Mouse (Mus musculus) forebrain, embryonic 15.5 days (tissue): ENCODE results near the gene Ckb. TPM values are rescaled to one million over a fixed set of nuclear protein-coding genes. Genes with fewer than 3 reads are reported as not detected.
A peak's percentile ranks its signal among the peaks of the same experiment; 100 is the strongest.

Source experiments
- ATAC-seq: fragments of 200-750 bp; cut with Nextera tagmentation; replicated peaks from 2 replicates; pipeline ENCODE4 v1.8.0; 2017; ENCODE audit warnings: mild to moderate bottlenecking, moderate TSS enrichment, moderate library complexity
- H3K27ac ChIP-seq: fragments of 300-500 bp; sonication (generic); replicated peaks from 2 replicates; pipeline ENCODE4 v1.5.1; 2015; ENCODE audit warnings: mild to moderate bottlenecking, inconsistent platforms
- H3K27me3 ChIP-seq: fragments of 300-500 bp; sonication (generic); 2 replicates; pipeline ENCODE4 v1.6.1; 2015; ENCODE audit warnings: inconsistent platforms
- H3K36me3 ChIP-seq: fragments of 300-500 bp; sonication (generic); 2 replicates; pipeline ENCODE4 v1.6.1; 2015; ENCODE audit warnings: mild to moderate bottlenecking, inconsistent platforms
- H3K4me1 ChIP-seq: fragments of 300-500 bp; sonication (generic); 2 replicates; pipeline ENCODE4 v1.6.1; 2015; ENCODE audit warnings: inconsistent platforms
- H3K4me2 ChIP-seq: fragments of 300-500 bp; sonication (generic); replicated peaks from 2 replicates; pipeline ENCODE4 v1.6.1; 2015; ENCODE audit warnings: mild to moderate bottlenecking, inconsistent platforms
- H3K4me3 ChIP-seq: fragments of 300-500 bp; sonication (generic); 2 replicates; pipeline ENCODE4 v1.5.1; 2015; ENCODE audit warnings: mild to moderate bottlenecking, inconsistent platforms
- H3K9ac ChIP-seq: fragments of 300-500 bp; sonication (generic); replicated peaks from 2 replicates; pipeline ENCODE4 v1.6.1; 2015; ENCODE audit warnings: mild to moderate bottlenecking, inconsistent platforms
- H3K9me3 ChIP-seq: fragments of 300-500 bp; sonication (generic); 2 replicates; pipeline ENCODE4 v1.6.1; 2016; ENCODE audit warnings: inconsistent platforms
- WGBS: fragments of 180-500 bp; shearing (Covaris S2); methylation state at CpG from one replicate; pipeline ENCODE4 v1.1.7; 2015; ENCODE audit warnings: mixed read lengths; 5-methylcytosine and 5-hydroxymethylcytosine counted together
- polyA plus RNA-seq: library from polyadenylated mRNA; unstranded; fragments of >200 nt; fragmentation: Nextera tagmentation; extraction: Ambion mirVana; gene quantifications from 2 replicates; pipeline ENCODE4 v1.2.1, GENCODE M21; 2015

The Ckb gene
- polyA plus RNA-seq, 1 experiment from 2014 or later = 1,536 TPM

GRCm38 (mm10) chr12:111675797-111676580, 3.9 kb upstream of the Ckb start:
- H3K4me3 ChIP-seq = no peak overlapping the region
- ATAC-seq = no peak
- H3K36me3 ChIP-seq = no peaks in the 10 kb centered on the region
- H3K27ac ChIP-seq = no peak overlapping the region
- peaks cover 34% of the 10 kb centered on the region for H3K4me1 ChIP-seq
- H3K4me2 ChIP-seq = no peak overlapping the region
- WGBS = 91% methylated on average over 6 of the region's 6 CpGs
- H3K9me3 ChIP-seq = no peaks in the 10 kb centered on the region
- no peaks in the 10 kb centered on the region for H3K27me3 ChIP-seq
- no peak overlapping the region for H3K9ac ChIP-seq

GRCm38 (mm10) chr12:111674850-111675486, 2.8 kb upstream of the Ckb start:
- 78% methylated on average over 2 of the region's 2 CpGs for WGBS
- Histone ChIP-seq H3K4me3 (no peak overlapping the region), H3K4me1 (peaks cover 44% of the 10 kb centered on the region), H3K9ac (no peak overlapping the region), H3K36me3 (peaks cover 4% of the 10 kb centered on the region; the same call in 1 of the 2 replicates), H3K9me3 (no peaks in the 10 kb centered on the region), H3K27me3 (no peaks in the 10 kb centered on the region), H3K4me2 (no peak overlapping the region), H3K27ac (no peak overlapping the region)
- ATAC-seq = no peak

DNA sequence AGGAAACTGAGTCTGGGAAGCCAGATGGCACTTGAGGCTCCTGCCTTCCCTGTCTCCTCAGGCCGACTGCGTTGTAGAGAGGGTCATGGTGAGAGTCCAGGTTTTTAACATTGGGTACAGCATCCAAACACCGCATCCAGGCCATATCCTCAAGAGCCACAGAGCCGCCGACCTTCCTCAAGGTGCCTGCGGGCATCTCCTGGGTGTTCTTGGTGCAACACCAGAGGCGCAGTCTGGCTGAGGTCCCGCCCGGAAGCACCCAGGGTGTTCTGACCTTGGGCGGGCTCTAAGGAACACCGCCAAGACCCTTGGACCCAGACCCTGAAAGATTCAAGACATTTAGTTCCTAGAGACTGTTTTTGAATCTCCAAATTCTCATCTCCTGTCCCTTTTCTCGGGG, 443 bp upstream of the Ckb start:
- H3K36me3 ChIP-seq = peaks cover 11% of the 10 kb centered on the region; the same call in 1 of the 2 replicates
- H3K9ac ChIP-seq = peak overlapping the region; percentile 96
- H3K9me3 ChIP-seq = no peaks in the 10 kb centered on the region
- H3K4me1 ChIP-seq = peaks cover 44% of the 10 kb centered on the region
- 12% methylated on average over 12 of the region's 12 CpGs for WGBS
- no peak; the same call in 1 of the 2 replicates for ATAC-seq
- H3K4me2 ChIP-seq = peak overlapping the region; percentile 71
- peak overlapping the region; percentile 91 for H3K27ac ChIP-seq
- peak overlapping the region; percentile 90 for H3K4me3 ChIP-seq
- no peaks in the 10 kb centered on the region for H3K27me3 ChIP-seq

DNA sequence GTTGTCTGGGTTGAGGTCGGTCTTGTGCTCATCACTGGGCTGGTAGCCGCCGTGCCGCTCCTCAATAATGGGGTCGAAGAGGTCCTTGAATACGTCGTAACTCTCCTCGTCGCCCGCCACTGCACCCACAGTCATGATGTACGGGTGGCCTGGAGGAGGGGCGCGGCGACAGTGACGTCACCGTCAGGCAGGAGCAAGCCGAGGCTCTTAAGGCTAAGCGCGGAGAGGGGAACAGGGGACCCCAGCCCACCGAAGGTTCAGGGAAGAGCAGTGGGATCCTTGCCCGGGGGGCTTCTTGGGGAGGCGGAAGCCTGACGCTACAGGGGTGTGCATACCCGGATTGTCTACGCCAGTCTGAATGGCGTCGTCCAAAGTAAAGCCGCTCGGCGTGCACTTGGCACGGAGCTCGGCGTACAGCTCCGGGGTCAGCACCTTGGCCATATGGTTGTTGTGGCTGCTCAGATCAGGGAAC, 671 bp downstream of the Ckb start:
- H3K4me2 ChIP-seq = peak overlapping the region; percentile 71
- ATAC-seq = peak; percentile 57
- peak overlapping the region; percentile 90 for H3K4me3 ChIP-seq
- H3K4me1 ChIP-seq = peaks cover 37% of the 10 kb centered on the region
- peak overlapping the region; percentile 96 for H3K9ac ChIP-seq
- H3K27ac ChIP-seq = peak overlapping the region; percentile 91
- H3K36me3 ChIP-seq = peaks cover 11% of the 10 kb centered on the region; the same call in 1 of the 2 replicates
- under 1% methylated on average over 34 of the region's 34 CpGs for WGBS
- H3K27me3 ChIP-seq = no peaks in the 10 kb centered on the region
- no peaks in the 10 kb centered on the region for H3K9me3 ChIP-seq

GRCm38 (mm10) chr12:111670976-111671375, 1.2 kb downstream of the Ckb start:
- under 1% methylated on average over 35 of the region's 35 CpGs for WGBS
- H3K9ac ChIP-seq = peak overlapping the region; percentile 96
- H3K4me2 ChIP-seq = peak overlapping the region; percentile 71
- H3K9me3 ChIP-seq = no peaks in the 10 kb centered on the region
- H3K4me3 ChIP-seq = peak overlapping the region; percentile 90
- H3K27ac ChIP-seq = peak overlapping the region; percentile 91
- H3K27me3 ChIP-seq = no peaks in the 10 kb centered on the region
- H3K36me3 ChIP-seq = peaks cover 11% of the 10 kb centered on the region; the same call in 1 of the 2 replicates
- H3K4me1 ChIP-seq = peaks cover 37% of the 10 kb centered on the region
- peak; percentile 7 for ATAC-seq

DNA sequence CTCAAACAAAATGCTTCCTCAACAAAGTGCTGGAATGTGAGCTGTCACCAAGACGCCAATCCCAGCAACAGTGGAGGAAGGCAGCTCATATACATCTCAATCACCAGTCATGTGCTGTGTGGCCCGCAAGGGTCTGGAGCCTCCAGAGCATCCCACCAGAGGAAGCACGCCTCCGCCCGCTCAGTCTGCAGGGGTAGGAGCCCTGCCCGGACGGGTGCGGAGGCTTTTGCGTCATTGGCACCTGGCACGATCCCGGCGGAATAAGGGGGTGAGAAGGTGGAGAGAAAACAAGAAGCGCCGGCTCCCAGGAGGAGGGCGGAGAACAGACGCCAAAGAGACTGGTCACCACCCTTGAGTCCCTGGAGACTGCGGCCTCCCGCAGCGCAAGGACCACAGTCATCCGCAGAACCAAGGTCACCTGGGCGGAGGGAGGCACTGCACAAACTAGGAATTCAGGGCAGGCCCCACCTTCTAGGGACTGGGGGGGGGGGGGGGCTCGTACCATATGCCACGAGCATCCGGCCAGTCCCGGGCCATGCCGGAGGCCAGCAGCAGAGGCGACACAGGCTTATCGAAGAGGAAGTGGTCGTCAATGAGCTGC, 1.7 kb downstream of the Ckb start:
- Histone ChIP-seq H3K4me2 (peak overlapping the region; percentile 71), H3K9me3 (no peaks in the 10 kb centered on the region), H3K27ac (peak overlapping the region; percentile 91), H3K4me1 (peaks cover 37% of the 10 kb centered on the region), H3K4me3 (peak overlapping the region; percentile 90), H3K9ac (peak overlapping the region; percentile 96), H3K27me3 (no peaks in the 10 kb centered on the region), H3K36me3 (peaks cover 11% of the 10 kb centered on the region; the same call in 1 of the 2 replicates)
- ATAC-seq = no peak
- 1% methylated on average over 28 of the region's 29 CpGs for WGBS

DNA sequence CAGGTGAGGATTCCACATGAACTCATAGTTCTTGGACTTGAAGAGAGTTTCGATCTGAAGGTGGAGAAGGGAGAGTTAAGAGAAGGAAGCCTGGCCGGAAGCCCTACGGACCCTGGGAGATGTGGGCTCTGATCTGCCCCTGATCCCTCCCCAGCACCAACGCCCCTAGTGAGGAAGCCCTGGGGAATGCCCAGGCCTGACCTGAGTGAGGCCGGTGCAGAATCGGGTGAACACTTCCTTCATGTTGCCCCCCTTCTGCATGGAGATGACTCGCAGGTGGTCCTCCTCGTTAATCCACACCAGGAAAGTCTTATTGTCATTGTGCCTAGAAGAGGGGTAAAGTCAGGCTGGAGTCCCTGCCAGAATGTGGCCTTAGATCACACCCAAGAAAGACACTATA, 2.2 kb downstream of the Ckb start:
- Histone ChIP-seq H3K4me2 (peak overlapping the region; percentile 71), H3K9ac (peak overlapping the region; percentile 96), H3K4me1 (peaks cover 37% of the 10 kb centered on the region), H3K36me3 (peaks cover 11% of the 10 kb centered on the region; the same call in 1 of the 2 replicates), H3K27me3 (no peaks in the 10 kb centered on the region), H3K27ac (peak overlapping the region; percentile 91), H3K4me3 (peak overlapping the region; percentile 90), H3K9me3 (no peaks in the 10 kb centered on the region)
- ATAC-seq = no peak
- WGBS = 34% methylated on average over 8 of the region's 8 CpGs

GRCm38 (mm10) chr12:111669000-111669788, 2.9 kb downstream of the Ckb start:
- WGBS = 50% methylated on average over 23 of the region's 23 CpGs

DNA sequence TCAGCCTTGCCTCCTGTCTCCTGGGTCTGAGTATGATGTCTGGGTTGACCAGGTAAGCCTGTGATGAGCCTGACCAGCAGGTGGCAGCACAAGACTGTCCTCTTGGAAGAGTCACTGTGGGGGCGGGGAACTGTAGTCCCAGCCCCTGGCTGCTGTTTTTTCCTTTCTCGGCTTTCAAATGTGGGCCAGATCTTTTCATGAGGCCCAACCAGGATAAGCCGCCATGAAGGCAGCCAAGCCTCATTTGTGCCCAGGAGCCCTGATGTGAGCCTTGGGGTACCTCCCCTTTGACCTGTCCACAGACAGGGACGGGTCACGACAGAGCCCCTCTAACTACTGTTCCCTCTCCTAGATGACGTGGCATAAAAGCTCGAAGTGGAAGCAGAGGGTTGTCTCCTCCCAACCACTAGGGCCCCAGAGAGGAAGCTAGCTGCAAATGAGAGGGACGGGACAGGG, 3.7 kb downstream of the Ckb start:
- WGBS = 2% methylated on average over 8 of the region's 8 CpGs
- Histone ChIP-seq H3K4me2 (peak overlapping the region; percentile 71), H3K36me3 (peaks cover 13% of the 10 kb centered on the region; the same call in 1 of the 2 replicates), H3K9ac (peak overlapping the region; percentile 96; the same call in 1 of the 2 replicates), H3K27ac (peak overlapping the region; percentile 91), H3K27me3 (no peaks in the 10 kb centered on the region), H3K4me1 (peaks cover 37% of the 10 kb centered on the region), H3K9me3 (no peaks in the 10 kb centered on the region), H3K4me3 (peak overlapping the region; percentile 90; the same call in 1 of the 2 replicates)
- ATAC-seq = peak; percentile 47

More at GRCm38 (mm10) chr12:111669000-111669788, 2.9 kb downstream of the Ckb start:
- Histone ChIP-seq H3K4me3 (peak overlapping the region; percentile 90), H3K9ac (peak overlapping the region; percentile 96), H3K4me1 (peaks cover 37% of the 10 kb centered on the region), H3K9me3 (no peaks in the 10 kb centered on the region), H3K36me3 (peaks cover 13% of the 10 kb centered on the region; the same call in 1 of the 2 replicates), H3K4me2 (peak overlapping the region; percentile 71), H3K27ac (peak overlapping the region; percentile 91), H3K27me3 (no peaks in the 10 kb centered on the region)
- no peak for ATAC-seq

GRCm38 (mm10) chr12:111667421-111667820, 4.7 kb downstream of the Ckb start:
- no peak overlapping the region for H3K9ac ChIP-seq
- no peak overlapping the region for H3K4me2 ChIP-seq
- H3K9me3 ChIP-seq = no peaks in the 10 kb centered on the region
- H3K4me1 ChIP-seq = peaks cover 31% of the 10 kb centered on the region
- no peak overlapping the region for H3K27ac ChIP-seq
- no peak overlapping the region for H3K4me3 ChIP-seq
- WGBS = 93% methylated on average over 5 of the region's 5 CpGs
- ATAC-seq = no peak
- H3K27me3 ChIP-seq = no peaks in the 10 kb centered on the region
- H3K36me3 ChIP-seq = peaks cover 13% of the 10 kb centered on the region; the same call in 1 of the 2 replicates

- Histone ChIP-seq H3K36me3 (peaks cover 13% of the 10 kb centered on the region; the same call in 1 of the 2 replicates), H3K9me3 (no peaks in the 10 kb centered on the region), H3K4me3 (no peak overlapping the region), H3K9ac (no peak overlapping the region), H3K4me1 (peaks cover 28% of the 10 kb centered on the region), H3K27me3 (no peaks in the 10 kb centered on the region), H3K4me2 (no peak overlapping the region), H3K27ac (no peak overlapping the region)
- ATAC-seq = no peak
- WGBS = 82% methylated on average over 13 of the region's 13 CpGs
These were observed 5.8 kb downstream of the Ckb start for GRCm38 (mm10) chr12:111666380-111666779.
